Mouse (Mus musculus) heart, embryonic 16.5 days (tissue): ENCODE results near the gene Nt5c3b. TPM values are rescaled to one million over a fixed set of nuclear protein-coding genes. Genes with fewer than 3 reads are reported as not detected.

ENCODE experiments used
- ATAC-seq: fragments of 200-750 bp; cut with Nextera tagmentation; replicated peaks from 2 replicates; pipeline ENCODE4 v1.8.0; 2017; ENCODE audit warnings: moderate number of reproducible peaks; ENCODE audit not compliant: insufficient read depth, low FRiP score; ENCODE audit errors: extremely low read depth
- H3K27ac ChIP-seq: fragments of 300-500 bp; sonication (generic); 2 replicates; pipeline ENCODE4 v1.5.1; 2014; ENCODE audit warnings: mild to moderate bottlenecking, low read length, control low read depth, moderate library complexity
- H3K27me3 ChIP-seq: fragments of 300-500 bp; sonication (generic); 2 replicates; pipeline ENCODE4 v1.6.1; 2014; ENCODE audit warnings: low read length, mixed read lengths; ENCODE audit not compliant: control insufficient read depth, insufficient read depth
- H3K36me3 ChIP-seq: fragments of 300-500 bp; sonication (generic); 2 replicates; pipeline ENCODE4 v1.6.1; 2014; ENCODE audit not compliant: control insufficient read depth, insufficient read depth
- H3K4me1 ChIP-seq: fragments of 300-500 bp; sonication (generic); 2 replicates; pipeline ENCODE4 v1.6.1; 2014; ENCODE audit warnings: low read length, mixed read lengths; ENCODE audit not compliant: control insufficient read depth, insufficient read depth
- H3K4me2 ChIP-seq: fragments of 300-500 bp; sonication (generic); 2 replicates; pipeline ENCODE4 v1.6.1; 2014; ENCODE audit warnings: low read depth, mild to moderate bottlenecking, control low read depth, low read length
- H3K4me3 ChIP-seq: fragments of 300-500 bp; sonication (generic); 2 replicates; pipeline ENCODE4 v1.5.1; 2014; ENCODE audit warnings: mild to moderate bottlenecking, control low read depth, low read length
- H3K9ac ChIP-seq: fragments of 300-500 bp; sonication (generic); 2 replicates; pipeline ENCODE4 v1.6.1; 2014; ENCODE audit warnings: low read length, control low read depth
- H3K9me3 ChIP-seq: fragments of 300-500 bp; sonication (generic); replicated peaks from 2 replicates; pipeline ENCODE4 v1.6.1; 2016; ENCODE audit warnings: low read length; ENCODE audit not compliant: control insufficient read depth
- WGBS: fragments of 180-500 bp; shearing (Covaris S2); extraction: QIAGEN DNeasy Blood & Tissue Kit; methylation state at CpG from one replicate; pipeline ENCODE4 v1.1.7; 2014; 5-methylcytosine and 5-hydroxymethylcytosine counted together
- polyA plus RNA-seq: library from polyadenylated mRNA; unstranded; fragments of >200 nt; fragmentation: Nextera tagmentation; extraction: Ambion mirVana; gene quantifications from 2 replicates; pipeline ENCODE4 v1.2.1, GENCODE M21; 2015

Nt5c3b gene
- polyA plus RNA-seq, 1 experiment from 2014 or later = 110 TPM

GRCm38 (mm10) chr11:100437901-100438300, 3.7 kb downstream of the Nt5c3b start:
- Histone ChIP-seq H3K4me1 (peaks cover 15% of the 10 kb centered on the region), H3K9me3 (no peaks in the 10 kb centered on the region), H3K4me3 (no peak overlapping the region), H3K4me2 (no peak overlapping the region), H3K27me3 (no peaks in the 10 kb centered on the region), H3K9ac (no peak overlapping the region), H3K27ac (no peak overlapping the region), H3K36me3 (peaks cover 12% of the 10 kb centered on the region)
- ATAC-seq = no peak
- WGBS = 85% methylated on average over 1 of the region's 1 CpGs

- no peaks in the 10 kb centered on the region for H3K9me3 ChIP-seq
- peaks cover 15% of the 10 kb centered on the region for H3K36me3 ChIP-seq
- no peak overlapping the region for H3K4me2 ChIP-seq
- H3K4me3 ChIP-seq = no peak overlapping the region
- WGBS = 80% methylated on average over 9 of the region's 9 CpGs
- no peak overlapping the region for H3K9ac ChIP-seq
- H3K4me1 ChIP-seq = peaks cover 16% of the 10 kb centered on the region
- no peaks in the 10 kb centered on the region for H3K27me3 ChIP-seq
- H3K27ac ChIP-seq = no peak overlapping the region
- ATAC-seq = no peak
These were observed 5.8 kb downstream of the Nt5c3b start for GRCm38 (mm10) chr11:100435678-100436246.

GRCm38 (mm10) chr11:100432002-100432401, 9.6 kb downstream of the Nt5c3b start:
- no peak for ATAC-seq
- Histone ChIP-seq H3K9me3 (no peaks in the 10 kb centered on the region), H3K4me1 (peaks cover 31% of the 10 kb centered on the region), H3K27ac (no peak overlapping the region), H3K4me2 (no peak overlapping the region), H3K9ac (no peak overlapping the region), H3K27me3 (no peaks in the 10 kb centered on the region), H3K4me3 (no peak overlapping the region), H3K36me3 (peaks cover 11% of the 10 kb centered on the region; the same call in 1 of the 2 replicates)
- WGBS = 77% methylated on average over 5 of the region's 5 CpGs

- 51% methylated on average over 7 of the region's 7 CpGs for WGBS
- H3K9me3 ChIP-seq = no peaks in the 10 kb centered on the region
- H3K4me1 ChIP-seq = peaks cover 31% of the 10 kb centered on the region
- H3K4me2 ChIP-seq = no peak overlapping the region
- H3K27me3 ChIP-seq = no peaks in the 10 kb centered on the region
- H3K27ac ChIP-seq = peak overlapping the region; percentile 84
- 0 out of 2 replicates have a peak, but pooled peaks cover 3% of the 10 kb centered on the region for H3K36me3 ChIP-seq
- peak overlapping the region; percentile 7; the same call in 1 of the 2 replicates for H3K9ac ChIP-seq
- ATAC-seq = peak; percentile 33
- no peak overlapping the region for H3K4me3 ChIP-seq
These were observed 11.6 kb downstream of the Nt5c3b start for GRCm38 (mm10) chr11:100430052-100430451.

- no peaks in the 10 kb centered on the region for H3K27me3 ChIP-seq
- no peaks in the 10 kb centered on the region for H3K9me3 ChIP-seq
- H3K36me3 ChIP-seq = peaks cover 10% of the 10 kb centered on the region
- peaks cover 31% of the 10 kb centered on the region for H3K4me1 ChIP-seq
- WGBS = 22% methylated on average over 9 of the region's 9 CpGs
- peak; percentile 73 for ATAC-seq
- peak overlapping the region; percentile 84 for H3K27ac ChIP-seq
- H3K4me2 ChIP-seq = no peak overlapping the region
- no peak overlapping the region for H3K9ac ChIP-seq
- no peak overlapping the region for H3K4me3 ChIP-seq
These were observed 12.9 kb downstream of the Nt5c3b start for GRCm38 (mm10) chr11:100428612-100429199.

GRCm38 (mm10) chr11:100426820-100427219, 14.8 kb downstream of the Nt5c3b start:
- no peaks in the 10 kb centered on the region for H3K27me3 ChIP-seq
- ATAC-seq = no peak
- no peak overlapping the region for H3K9ac ChIP-seq
- H3K4me1 ChIP-seq = peaks cover 28% of the 10 kb centered on the region
- 77% methylated on average over 3 of the region's 3 CpGs for WGBS
- no peak overlapping the region for H3K4me2 ChIP-seq
- no peak overlapping the region for H3K4me3 ChIP-seq
- no peak overlapping the region for H3K27ac ChIP-seq
- peaks cover 19% of the 10 kb centered on the region for H3K36me3 ChIP-seq
- no peaks in the 10 kb centered on the region for H3K9me3 ChIP-seq

- peaks cover 25% of the 10 kb centered on the region for H3K4me1 ChIP-seq
- no peaks in the 10 kb centered on the region for H3K27me3 ChIP-seq
- no peak overlapping the region for H3K9ac ChIP-seq
- WGBS = 28% methylated on average over 7 of the region's 7 CpGs
- H3K36me3 ChIP-seq = peaks cover 19% of the 10 kb centered on the region
- H3K4me2 ChIP-seq = no peak overlapping the region
- ATAC-seq = peak; percentile 20; the same call in 1 of the 2 replicates
- no peaks in the 10 kb centered on the region for H3K9me3 ChIP-seq
- H3K27ac ChIP-seq = no peak overlapping the region
- H3K4me3 ChIP-seq = no peak overlapping the region
These were observed 15.8 kb downstream of the Nt5c3b start for GRCm38 (mm10) chr11:100425851-100426250.

GRCm38 (mm10) chr11:100423836-100424235, 17.8 kb downstream of the Nt5c3b start:
- Histone ChIP-seq H3K9me3 (no peaks in the 10 kb centered on the region), H3K9ac (no peak overlapping the region), H3K27me3 (no peaks in the 10 kb centered on the region), H3K27ac (no peak overlapping the region), H3K4me2 (no peak overlapping the region), H3K36me3 (peaks cover 22% of the 10 kb centered on the region), H3K4me3 (no peak overlapping the region), H3K4me1 (peaks cover 5% of the 10 kb centered on the region)
- WGBS = 87% methylated on average over 7 of the region's 7 CpGs
- no peak for ATAC-seq

- Histone ChIP-seq H3K9me3 (no peaks in the 10 kb centered on the region), H3K4me3 (no peak overlapping the region), H3K27ac (no peak overlapping the region), H3K27me3 (no peaks in the 10 kb centered on the region), H3K4me1 (peaks cover under 1% of the 10 kb centered on the region), H3K36me3 (peaks cover 22% of the 10 kb centered on the region), H3K4me2 (no peak overlapping the region), H3K9ac (no peak overlapping the region)
- ATAC-seq = no peak
- WGBS = 70% methylated on average over 8 of the region's 8 CpGs
These were observed 20.1 kb downstream of the Nt5c3b start for GRCm38 (mm10) chr11:100421537-100421936.
